Mouse (Mus musculus): ENCODE data around the gene Pcbd2. TPM values are rescaled to one million over a fixed set of nuclear protein-coding genes. Genes with fewer than 3 reads are reported as not detected.

The Pcbd2 gene
- 23.5 and 25.7 TPM in 2 replicates for polyA plus RNA-seq (2012; rRNA removed)

GRCm38 (mm10) chr13:55727120-55727838 lies at the start of gene Pcbd2:
Pcbd2 (plus strand) TSS chr13:55727368.

GRCm38 (mm10) chr13:55692535-55693242 lies 34.5 kb upstream of the Pcbd2 start, which contains the start of gene B230219D22Rik:
B230219D22Rik (plus strand) TSS chr13:55693124.

GRCm38 (mm10) chr13:55714501-55715166 lies 12.5 kb upstream of the Pcbd2 start, which contains the start of gene Txndc15:
Txndc15 (plus strand) TSS chr13:55714650.

GRCm38 (mm10) chr13:55784268-55784667 lies 57.1 kb downstream of the Pcbd2 start, which contains the start of gene Catsper3:
Catsper3 (plus strand) TSS chr13:55784568.

Other genes starting within 250 kb of the Pcbd2 start
- 4.4 and 6.9 TPM in 2 replicates for gene Dbn1, start 239.3 kb upstream of the Pcbd2 start, polyA plus RNA-seq (2012; rRNA removed)
- gene Pdlim7, start 213.7 kb upstream of the Pcbd2 start, polyA plus RNA-seq (2012; rRNA removed): 12.5 and 13.1 TPM in 2 replicates
- 3.9 and 4.9 TPM in 2 replicates for gene Dok3, start 198.1 kb upstream of the Pcbd2 start, polyA plus RNA-seq (2012; rRNA removed)
- gene Ddx41, start 190.7 kb upstream of the Pcbd2 start, polyA plus RNA-seq (2012; rRNA removed): 27.1 and 31.4 TPM in 2 replicates
- 16.9 and 20.4 TPM in 2 replicates for gene Fam193b, start 156.2 kb upstream of the Pcbd2 start, polyA plus RNA-seq (2012; rRNA removed)
- gene Tmed9, start 153.6 kb upstream of the Pcbd2 start, polyA plus RNA-seq (2012; rRNA removed): 57.0 and 61.6 TPM in 2 replicates
- gene B4galt7, start 127.5 kb upstream of the Pcbd2 start, polyA plus RNA-seq (2012; rRNA removed): 5.0 and 5.8 TPM in 2 replicates
- 14.6 and 14.8 TPM in 2 replicates for gene Caml, start 104.4 kb upstream of the Pcbd2 start, polyA plus RNA-seq (2012; rRNA removed)
- 22.0 and 23.7 TPM in 2 replicates for gene Ddx46, start 92.3 kb upstream of the Pcbd2 start, polyA plus RNA-seq (2012; rRNA removed)
- gene B230219D22Rik, start 34.2 kb upstream of the Pcbd2 start, polyA plus RNA-seq (2012; rRNA removed): 16.8 and 20.6 TPM in 2 replicates
- gene Txndc15, start 12.7 kb upstream of the Pcbd2 start, polyA plus RNA-seq (2012; rRNA removed): 9.9 and 11.6 TPM in 2 replicates
- 0.02 TPM in 1 of 2 replicates, not detected in the other for gene Catsper3, start 57.2 kb downstream of the Pcbd2 start, polyA plus RNA-seq (2012; rRNA removed)
- 0.03 and 0.48 TPM in 2 replicates for gene Pitx1, start 108.8 kb downstream of the Pcbd2 start, polyA plus RNA-seq (2012; rRNA removed)

All from liver, embryonic 14 days (tissue).